Mouse (Mus musculus) fibroblast of lung, adult 2 months (primary cell): Measurements from ENCODE around the gene Gstm6.

Experiments used
- DNase-seq: peaks from one replicate; pipeline ENCODE4 v3.0.0-alpha.2; 2011; ENCODE audit warnings: low read depth

The Gstm6 gene

DNA sequence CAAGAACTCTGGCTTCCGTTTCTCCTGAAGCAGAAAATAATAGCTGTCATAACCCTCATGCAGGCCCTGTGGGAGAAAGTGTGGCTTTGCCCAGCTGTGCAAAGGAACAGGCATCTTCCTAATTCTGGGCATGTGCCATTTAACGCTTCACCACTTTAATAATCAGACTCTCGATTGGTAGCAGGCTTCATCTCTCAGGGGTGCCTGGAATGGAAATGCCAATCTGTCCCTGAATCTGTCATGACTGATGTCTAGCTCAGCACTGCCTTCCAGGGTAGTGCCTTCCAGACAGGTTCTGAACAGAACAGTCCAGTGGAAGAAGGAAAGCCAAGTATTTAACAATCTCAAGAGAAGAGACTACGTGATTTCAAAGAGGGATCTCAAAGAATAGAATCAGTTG, 2.3 kb downstream of the Gstm6 start:
- DNase-seq: no peak

DNA sequence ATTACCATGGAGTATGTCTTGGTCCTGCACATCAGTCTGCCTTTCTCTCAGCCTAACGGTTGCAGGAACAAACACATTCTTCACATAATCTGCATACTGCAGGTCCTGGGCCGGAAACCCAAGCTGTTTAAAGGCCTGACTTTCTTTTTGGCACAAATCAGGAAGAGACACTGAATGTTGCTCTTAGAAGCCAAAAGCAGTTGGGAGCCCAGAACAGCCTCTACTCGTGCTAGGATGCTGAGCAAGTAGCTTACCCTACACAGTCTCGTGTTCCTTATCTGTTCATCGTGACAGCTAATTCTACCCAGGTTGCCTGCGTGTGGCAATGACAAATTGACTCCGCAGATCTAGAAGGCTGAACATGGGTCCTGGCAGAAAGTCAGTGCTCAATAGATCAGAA, 3.0 kb downstream of the Gstm6 start:
- no peak for DNase-seq

DNA sequence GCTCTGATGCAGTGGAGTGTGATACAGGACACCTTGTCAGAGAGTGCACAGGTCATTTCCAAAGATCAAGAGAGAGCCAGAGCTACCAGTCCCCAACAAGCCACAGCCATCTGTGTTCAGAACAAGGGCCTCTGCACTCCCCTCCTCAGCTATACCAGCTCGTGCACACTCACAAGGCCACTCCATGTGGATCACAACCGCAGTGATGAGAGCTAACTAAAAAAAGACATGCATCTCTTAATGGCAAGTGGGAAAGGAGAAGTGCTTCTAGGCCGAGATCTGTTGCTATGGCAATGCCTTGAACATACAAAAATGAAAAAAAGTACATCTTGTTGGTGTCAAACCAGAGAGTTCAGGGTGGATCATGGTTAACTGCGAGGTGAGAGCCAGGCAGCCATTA, 3.7 kb downstream of the Gstm6 start:
- no peak for DNase-seq

GRCm38 (mm10) chr3:107939403-107939802, 4.1 kb downstream of the Gstm6 start:
- peak; percentile 96 for DNase-seq

DNA sequence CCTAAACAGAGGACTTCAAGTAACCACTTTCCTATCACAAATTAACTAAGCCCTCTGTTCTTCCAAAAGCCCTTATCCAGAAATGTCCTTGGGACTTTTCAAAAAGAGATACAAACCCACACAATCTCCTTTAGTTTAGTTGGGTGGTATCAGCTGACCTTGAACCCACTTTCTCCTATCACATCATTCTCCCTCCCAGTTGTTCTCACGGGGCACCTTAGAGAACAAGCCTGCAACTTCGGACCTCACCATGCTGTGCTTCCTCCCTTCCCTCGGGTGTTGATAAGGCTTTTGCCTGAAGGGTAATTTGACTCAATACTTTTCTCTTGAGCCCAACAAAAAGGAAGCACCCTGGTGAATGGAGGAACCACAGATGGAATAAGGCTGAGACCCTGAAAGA, 7.7 kb downstream of the Gstm6 start:
- DNase-seq: no peak

- DNase-seq: no peak
Measured at GRCm38 (mm10) chr3:107935268-107935667, 8.3 kb downstream of the Gstm6 start.

- no peak for DNase-seq
Measured at GRCm38 (mm10) chr3:107932128-107932527, 11.4 kb downstream of the Gstm6 start.

GRCm38 (mm10) chr3:107931670-107932069, 11.9 kb downstream of the Gstm6 start, which contains the start of gene Gstm7:
TSS of gene Gstm7 (minus strand) at chr3:107931817.
- DNase-seq: peak; percentile 61

GRCm38 (mm10) chr3:107931134-107931533, 12.4 kb downstream of the Gstm6 start:
- DNase-seq: no peak

- no peak for DNase-seq
Measured at GRCm38 (mm10) chr3:107929731-107930130, 13.8 kb downstream of the Gstm6 start.

- no peak for DNase-seq
Measured at GRCm38 (mm10) chr3:107929243-107929642, 14.3 kb downstream of the Gstm6 start.

DNA sequence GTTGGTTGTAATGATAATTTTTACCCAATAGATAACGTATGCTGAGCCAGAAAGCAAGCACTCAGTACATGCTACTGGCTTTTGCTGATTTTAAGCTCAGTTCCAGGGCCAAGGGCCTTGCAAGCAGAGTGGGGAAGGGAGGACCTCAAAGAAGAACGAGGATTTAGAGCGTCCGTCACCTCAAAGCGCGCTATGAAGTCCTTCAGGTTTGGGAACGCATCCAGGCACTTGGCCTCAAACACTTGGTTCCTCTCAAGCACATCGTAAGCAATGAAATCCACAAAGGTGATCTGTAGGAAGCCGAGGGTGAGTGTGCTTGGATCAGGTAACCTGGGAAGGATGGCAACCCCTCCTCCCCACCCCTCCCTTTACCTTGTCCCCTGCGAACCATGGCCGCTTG, 14.9 kb downstream of the Gstm6 start:
- DNase-seq: no peak

DNA sequence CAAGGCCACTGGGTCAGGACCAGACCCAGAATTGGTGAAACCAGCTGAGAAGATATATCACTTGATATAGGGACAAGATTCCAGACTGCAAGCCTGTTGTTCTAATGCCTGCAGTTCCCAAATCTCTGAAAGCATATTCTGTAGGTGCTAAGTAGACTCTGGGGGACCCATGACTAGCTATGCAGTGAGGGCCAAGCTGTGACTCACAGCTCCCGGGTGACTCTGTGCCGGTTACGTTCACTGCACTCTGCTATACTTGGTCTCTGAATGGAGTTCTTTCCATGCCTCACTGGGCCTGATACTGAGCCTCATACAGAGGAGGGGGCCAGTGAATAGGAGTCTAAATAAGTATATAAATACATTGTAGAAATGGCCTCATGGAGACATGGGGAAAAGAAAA, 15.7 kb downstream of the Gstm6 start:
- no peak for DNase-seq

GRCm38 (mm10) chr3:107925335-107925734, 18.2 kb downstream of the Gstm6 start:
- no peak for DNase-seq

- DNase-seq: no peak
Measured at GRCm38 (mm10) chr3:107920348-107920747, 23.2 kb downstream of the Gstm6 start.

DNA sequence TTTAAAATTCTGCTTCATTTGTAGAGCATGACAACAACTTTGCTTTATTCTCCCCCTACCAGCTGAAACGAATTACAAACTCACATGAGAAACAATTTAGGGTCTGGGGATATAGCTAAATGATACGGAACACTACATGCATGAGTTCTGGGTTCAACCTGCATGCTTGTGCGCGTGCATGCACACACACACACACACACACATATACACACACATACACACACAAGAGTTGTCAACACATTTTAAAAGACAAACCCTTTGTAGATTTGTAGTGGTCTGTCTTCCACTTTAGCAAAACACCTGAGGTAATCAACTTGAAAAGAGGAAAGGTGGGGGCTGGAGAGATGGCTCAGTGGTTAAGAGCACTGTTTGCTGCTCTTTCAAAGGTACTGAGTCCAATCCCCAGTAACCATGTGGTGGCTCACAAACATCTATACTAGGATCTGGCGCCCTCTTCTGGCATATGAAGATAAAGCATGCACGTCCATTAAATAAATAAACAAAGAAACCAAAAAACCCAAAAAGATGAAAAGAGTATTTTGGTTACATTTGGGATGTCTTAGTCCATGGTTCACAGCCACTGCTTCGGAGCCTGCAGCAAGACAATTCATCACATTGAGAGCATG, 25.7 kb downstream of the Gstm6 start:
- DNase-seq: peak; percentile 39

DNA sequence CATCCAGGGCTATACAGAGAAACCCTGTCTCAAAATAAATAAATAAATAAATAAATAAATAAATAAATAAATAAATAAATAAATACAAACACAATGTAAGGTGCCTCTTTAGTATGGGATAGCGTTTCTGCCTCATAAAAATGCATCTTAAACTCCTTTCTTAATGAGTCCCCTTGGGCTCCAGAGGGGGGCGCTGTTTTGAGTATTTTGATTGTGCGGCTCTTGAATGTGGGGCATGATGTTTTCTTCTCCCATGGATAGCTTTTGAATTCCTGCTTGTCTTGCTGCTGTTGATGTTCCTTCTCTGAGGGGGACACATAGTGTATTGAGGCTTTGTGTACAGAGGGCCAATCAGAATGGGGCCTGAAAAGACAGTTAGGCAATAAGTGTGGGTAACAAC, 26.5 kb downstream of the Gstm6 start:
- DNase-seq: no peak

DNA sequence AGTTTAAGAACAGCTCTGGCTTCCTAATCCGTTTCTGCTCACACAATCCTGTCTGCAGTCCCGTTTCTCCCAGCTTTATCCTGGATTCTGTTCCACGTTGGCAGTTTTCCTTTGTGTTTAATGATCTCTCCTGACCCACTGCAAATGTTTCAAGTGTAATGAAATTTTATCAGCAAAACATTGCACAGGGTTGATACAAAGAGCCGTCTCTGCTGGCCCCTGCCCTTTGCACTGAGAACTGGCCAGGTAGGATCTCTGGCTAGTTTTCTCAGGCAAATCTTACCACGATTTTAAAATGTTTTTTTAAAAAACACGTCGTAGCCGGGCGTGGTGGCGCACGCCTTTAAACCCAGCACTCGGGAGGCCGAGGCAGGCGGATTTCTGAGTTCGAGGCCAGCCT, 26.9 kb downstream of the Gstm6 start:
- DNase-seq: no peak

DNA sequence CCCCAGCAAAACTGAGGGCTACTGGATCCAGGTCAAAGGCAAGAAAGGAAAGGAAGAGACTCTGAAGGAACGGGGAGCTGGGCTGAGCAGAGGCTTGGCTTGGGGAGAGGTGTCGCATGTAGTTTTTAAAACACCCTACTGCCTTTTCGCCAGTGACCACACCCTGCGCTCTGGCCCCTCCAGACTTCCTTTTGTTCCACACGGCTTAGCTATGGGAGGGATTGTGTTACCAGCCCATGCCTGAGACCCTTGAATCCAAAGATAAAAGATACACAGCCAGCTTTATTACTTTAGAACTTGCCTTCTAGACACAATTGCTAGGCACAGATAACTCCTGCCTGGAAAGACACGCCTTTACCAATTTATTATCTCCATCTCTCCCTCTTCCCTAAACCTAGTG, 37.6 kb downstream of the Gstm6 start:
- DNase-seq: no peak

- no peak for DNase-seq
Measured at GRCm38 (mm10) chr3:107900955-107901673, 42.4 kb downstream of the Gstm6 start.

GRCm38 (mm10) chr3:107898691-107899090, 44.9 kb downstream of the Gstm6 start:
- no peak for DNase-seq

DNA sequence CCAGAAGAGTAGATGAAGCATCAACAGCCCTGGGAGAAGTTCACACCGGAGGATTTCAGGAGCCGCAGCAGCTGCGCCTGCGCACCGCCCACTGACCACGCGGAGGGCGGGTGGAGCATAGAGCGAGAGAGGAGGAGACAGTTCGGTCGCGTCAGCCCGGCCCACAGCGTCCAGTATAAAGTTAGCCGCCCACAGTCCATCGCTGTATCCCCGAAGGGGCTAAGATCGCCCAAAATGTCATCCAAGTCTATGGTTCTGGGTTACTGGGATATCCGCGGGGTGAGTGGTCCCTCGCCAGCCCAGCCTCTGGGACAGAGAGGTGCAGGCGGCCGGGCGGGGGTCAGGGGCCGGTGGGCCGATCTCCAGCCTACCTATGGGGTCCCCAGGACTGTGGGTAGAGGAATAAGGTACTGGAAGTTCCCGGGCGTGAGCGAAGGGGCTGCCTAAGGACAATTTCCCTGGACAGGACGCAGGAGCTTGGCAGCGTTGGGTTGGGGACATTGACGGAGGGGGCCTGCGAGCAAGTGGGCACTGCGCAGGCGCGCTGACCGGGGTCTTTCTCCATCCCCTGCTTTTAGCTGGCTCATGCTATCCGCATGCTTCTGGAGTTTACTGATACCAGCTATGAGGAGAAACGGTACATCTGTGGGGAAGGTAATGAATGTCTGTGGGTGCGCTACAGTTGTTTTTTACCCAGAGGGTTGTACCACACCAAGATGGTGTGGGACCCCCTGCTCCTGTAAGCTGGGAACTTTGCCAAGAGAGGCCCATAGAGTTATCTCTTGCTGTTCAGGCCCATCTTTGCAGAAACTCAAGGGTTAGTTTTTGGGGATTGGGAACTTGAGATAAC, 47.6 kb downstream of the Gstm6 start, which contains the start of gene Gstm5:
Gene Gstm5, plus strand, starts transcription at position 102 of the 850 bp plus-strand sequence.
- DNase-seq: peak; percentile 84

GRCm38 (mm10) chr3:107895194-107895719, 48.3 kb downstream of the Gstm6 start:
- no peak for DNase-seq
